Mouse (Mus musculus): Measurements from ENCODE around the gene Teddm1b.
"Not testable (repeated sequence)": the region's sequence is repeated elsewhere in the genome, so short reads cannot be mapped to it uniquely, and the experiment has no call there.

Teddm1b gene

GRCm38 (mm10) chr1:153874045-153874444 is at the start of gene Teddm1b:
Gene Teddm1b, plus strand, starts transcription at chr1:153874345.
- no peak for DNase-seq

- no peak for DNase-seq
These were observed 43.4 kb upstream of the Teddm1b start for GRCm38 (mm10) chr1:153830746-153831145.

GRCm38 (mm10) chr1:153836036-153836435 is 38.1 kb upstream of the Teddm1b start:
- DNase-seq: no peak

GRCm38 (mm10) chr1:153842121-153842740 is 31.9 kb upstream of the Teddm1b start:
- DNase-seq: no peak

- no peak for DNase-seq
These were observed 30.1 kb upstream of the Teddm1b start, which contains the start of gene Rgsl1 for GRCm38 (mm10) chr1:153844042-153844441. Gene Rgsl1, minus strand, starts transcription at chr1:153844142.

- no peak for DNase-seq
These were observed 27.7 kb upstream of the Teddm1b start for GRCm38 (mm10) chr1:153846420-153846819.

- DNase-seq: no peak
These were observed 27.3 kb upstream of the Teddm1b start for GRCm38 (mm10) chr1:153846867-153847266.

GRCm38 (mm10) chr1:153852696-153853095 is 21.4 kb upstream of the Teddm1b start:
- DNase-seq: not testable (repeated sequence)

GRCm38 (mm10) chr1:153855946-153856345 is 18.2 kb upstream of the Teddm1b start:
- no peak for DNase-seq

GRCm38 (mm10) chr1:153880391-153880790 is 6.2 kb downstream of the Teddm1b start:
- DNase-seq: not testable (repeated sequence)

- DNase-seq: no peak
These were observed 12.0 kb downstream of the Teddm1b start for GRCm38 (mm10) chr1:153886024-153886633.

- no peak for DNase-seq
These were observed 16.0 kb downstream of the Teddm1b start for GRCm38 (mm10) chr1:153890121-153890520.

- DNase-seq: no peak
These were observed 17.3 kb downstream of the Teddm1b start, which contains the start of gene Teddm1a for GRCm38 (mm10) chr1:153891442-153891841. Gene Teddm1a, plus strand, starts transcription at chr1:153891742.

GRCm38 (mm10) chr1:153893746-153894145 is 19.6 kb downstream of the Teddm1b start:
- DNase-seq: no peak

GRCm38 (mm10) chr1:153894201-153894893 is 20.2 kb downstream of the Teddm1b start:
- no peak for DNase-seq

- peak; percentile 61 for DNase-seq
These were observed 20.8 kb downstream of the Teddm1b start for GRCm38 (mm10) chr1:153894979-153895378.

- DNase-seq: no peak
These were observed 23.1 kb downstream of the Teddm1b start for GRCm38 (mm10) chr1:153897196-153897595.

GRCm38 (mm10) chr1:153898989-153899730 is 25.0 kb downstream of the Teddm1b start:
- DNase-seq: peak; percentile 24

- peak; percentile 96 for DNase-seq
These were observed 25.7 kb downstream of the Teddm1b start, which contains the start of the genes Glul and Teddm2 for GRCm38 (mm10) chr1:153899731-153900380. Gene Glul, plus strand, starts transcription at chr1:153899944. Gene Teddm2, minus strand, starts transcription at chr1:153900228.

- DNase-seq: no peak
These were observed 26.2 kb downstream of the Teddm1b start for GRCm38 (mm10) chr1:153900381-153900780.

- peak; percentile 38 for DNase-seq
These were observed 26.9 kb downstream of the Teddm1b start for GRCm38 (mm10) chr1:153900860-153901730.
